Mouse (Mus musculus) stomach, postnatal 0 days (tissue): ENCODE results near the gene Stard13.

Source experiments
- CTCF ChIP-seq: IDR thresholded peaks from 2 replicates; pipeline ENCODE4 v1.5.1; 2016; ENCODE audit warnings: antibody characterized with exemption, low read depth, mild to moderate bottlenecking, moderate library complexity
- EP300 ChIP-seq: optimal IDR thresholded peaks from 2 replicates; pipeline ENCODE3; 2016; ENCODE audit warnings: antibody characterized with exemption

DNA sequence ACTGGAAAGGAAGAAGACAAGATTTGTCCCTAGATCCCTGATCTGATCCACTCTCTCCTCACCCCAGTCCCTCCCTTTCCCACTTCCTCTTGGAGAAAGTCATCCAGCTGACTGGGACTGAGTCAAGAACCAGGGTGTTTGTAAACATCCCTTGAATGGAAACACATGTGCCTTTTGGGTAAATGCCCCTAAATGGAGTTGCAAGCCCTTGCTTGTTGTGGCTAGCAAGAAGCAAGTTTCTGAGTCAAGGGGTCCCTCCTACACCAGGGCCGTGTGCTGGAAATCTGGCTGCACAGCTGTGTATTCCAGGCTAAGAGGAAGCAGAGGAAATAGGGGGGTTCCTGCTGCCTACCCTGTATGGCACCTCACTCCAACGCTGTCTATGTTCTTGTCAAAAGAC, 103.9 kb downstream of the Stard13 start:
- TF ChIP-seq CTCF: no peak
- TF ChIP-seq EP300: no peak
